Mouse (Mus musculus): Measurements from ENCODE around the gene Txnip.
"Not testable (repeated sequence)": the region's sequence is repeated elsewhere in the genome, so short reads cannot be mapped to it uniquely, and the experiment has no call there.

Txnip gene

GRCm38 (mm10) chr3:96557694-96558093, at the start of gene Txnip:
Gene Txnip (plus strand): TSS chr3:96557957.
- peak; percentile 99 for DNase-seq

- DNase-seq, result not testable (repeated sequence)
Observed at GRCm38 (mm10) chr3:96507966-96508365, 49.8 kb upstream of the Txnip start.

GRCm38 (mm10) chr3:96520171-96520570, 37.6 kb upstream of the Txnip start:
- DNase-seq, result peak in 1 of 2 experiments; percentile 17

GRCm38 (mm10) chr3:96522149-96522548, 35.6 kb upstream of the Txnip start:
- peak; percentile 30 to 44 for DNase-seq

- no peak for DNase-seq
Observed at GRCm38 (mm10) chr3:96524028-96524810, 33.5 kb upstream of the Txnip start.

- DNase-seq, result no peak
Observed at GRCm38 (mm10) chr3:96524914-96525313, 32.8 kb upstream of the Txnip start, which contains the start of gene Hfe2. Gene Hfe2 (plus strand): TSS chr3:96525172.

- no peak for DNase-seq
Observed at GRCm38 (mm10) chr3:96526013-96526762, 31.6 kb upstream of the Txnip start.

- DNase-seq, result no peak
Observed at GRCm38 (mm10) chr3:96526864-96527542, 30.8 kb upstream of the Txnip start.

GRCm38 (mm10) chr3:96528506-96528905, 29.3 kb upstream of the Txnip start:
- DNase-seq, result no peak

GRCm38 (mm10) chr3:96532050-96532449, 25.7 kb upstream of the Txnip start:
- no peak for DNase-seq

GRCm38 (mm10) chr3:96534300-96534699, 23.5 kb upstream of the Txnip start:
- no peak for DNase-seq

- DNase-seq, result no peak
Observed at GRCm38 (mm10) chr3:96539316-96539715, 18.4 kb upstream of the Txnip start.

GRCm38 (mm10) chr3:96540740-96541139, 17.0 kb upstream of the Txnip start:
- no peak for DNase-seq

- DNase-seq, result no peak
Observed at GRCm38 (mm10) chr3:96541328-96542078, 16.3 kb upstream of the Txnip start.

- no peak for DNase-seq
Observed at GRCm38 (mm10) chr3:96542554-96542953, 15.2 kb upstream of the Txnip start.

- no peak for DNase-seq
Observed at GRCm38 (mm10) chr3:96543345-96543744, 14.4 kb upstream of the Txnip start.

- no peak for DNase-seq
Observed at GRCm38 (mm10) chr3:96545565-96545964, 12.2 kb upstream of the Txnip start.

GRCm38 (mm10) chr3:96546880-96547279, 10.9 kb upstream of the Txnip start:
- DNase-seq, result peak in 1 of 2 experiments; percentile 36

- peak; percentile 91 to 93 for DNase-seq
Observed at GRCm38 (mm10) chr3:96547389-96547960, 10.3 kb upstream of the Txnip start.

GRCm38 (mm10) chr3:96548824-96549223, 8.9 kb upstream of the Txnip start:
- no peak for DNase-seq

- no peak for DNase-seq
Observed at GRCm38 (mm10) chr3:96549346-96549745, 8.4 kb upstream of the Txnip start.

- peak; percentile 59 to 67 for DNase-seq
Observed at GRCm38 (mm10) chr3:96551203-96551602, 6.6 kb upstream of the Txnip start.

Data from cerebellum, postnatal 14 days (tissue).